Comparison of ENCODE assay signal across 9 mouse cellular contexts in the genomic region with DNA sequence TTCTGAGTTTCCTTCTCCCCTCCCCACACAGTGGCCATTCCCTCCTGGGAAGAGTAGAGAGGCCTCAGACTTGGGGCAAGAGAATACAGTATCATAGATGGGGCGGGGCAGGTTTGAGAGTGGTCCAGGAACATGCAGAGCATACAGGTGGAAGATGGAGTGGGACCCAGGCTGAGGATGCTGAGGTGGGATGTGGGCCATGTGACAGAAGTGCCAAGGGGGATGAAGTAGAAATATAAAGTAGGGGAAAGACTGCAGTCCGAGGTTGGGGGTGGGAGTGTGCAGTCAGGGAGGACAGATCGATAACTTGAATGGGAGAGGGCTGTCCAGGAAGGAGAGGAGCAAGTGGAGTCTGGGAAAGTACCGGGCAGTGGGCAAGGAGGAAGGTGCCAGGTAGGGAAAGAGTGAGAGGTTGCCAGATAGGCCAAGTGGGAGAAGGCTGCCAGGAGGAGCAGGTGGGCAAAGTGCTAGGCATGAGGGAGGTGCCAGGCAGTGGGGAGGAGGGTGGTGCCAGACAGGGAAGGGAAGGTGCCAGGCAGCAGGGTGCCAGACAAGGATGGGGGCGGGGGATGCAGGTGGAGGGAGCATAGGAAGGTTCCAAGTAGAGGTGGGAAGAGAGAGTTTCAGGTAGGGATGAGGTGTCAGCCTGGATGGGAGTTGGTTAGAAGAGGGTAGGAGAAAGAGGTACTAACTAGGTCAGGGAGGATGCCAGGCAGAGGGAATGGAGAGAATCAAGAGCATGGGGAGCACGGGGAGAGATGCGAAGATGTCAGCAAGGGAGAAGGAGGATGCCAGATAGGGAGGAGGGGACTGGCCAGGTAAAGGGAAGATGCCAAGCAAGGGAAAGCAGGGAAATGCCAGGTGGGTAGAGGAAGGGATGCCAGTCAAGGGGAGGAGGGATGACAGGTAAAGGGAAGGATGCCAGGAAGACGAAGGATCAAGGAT. TPM values are rescaled to one million over a fixed set of nuclear protein-coding genes. Genes with fewer than 3 reads are reported as not detected.
DNase-seq lines count a peak whose midpoint lies in the region; ATAC-seq and TF ChIP-seq lines count a peak whose summit lies in the region.
"Had no signal": no experiment of that assay in that cellular context is flagged by ENCODE, and none has a peak within 500 bp of the region (broad histone marks: within the 10 kb centered on the region; RNA-seq: fewer than 3 reads in every experiment).

No protein-coding gene starts in this region.

- no peaks in the 10 kb centered on the region for H3K9me3 ChIP-seq in hindbrain, embryonic 11.5 days (ENCODE audit: control insufficient read depth, low read length)
- H3K9me3 ChIP-seq in midbrain, postnatal 0 days (ENCODE audit: low read length), result no peaks in the 10 kb centered on the region

- no peak for DNase-seq in layer of hippocampus, adult 2 months (ENCODE audit: low spot score in 2 of 2)
- DNase-seq in layer of hippocampus, postnatal 10 days (ENCODE audit: low spot score in 2 of 2), result no peak
- DNase-seq in cerebellum, postnatal 10 days, result peak; percentile 96 to 97
- DNase-seq in hindbrain, embryonic 11.5 days (ENCODE audit: low spot score), result no peak
- no peak for DNase-seq in midbrain, postnatal 0 days (ENCODE audit: low spot score)
- no peak for DNase-seq in kidney, postnatal 14 days
- no peak for DNase-seq in spleen, postnatal 36 days (ENCODE audit: low spot score in 2 of 2)

- H3K27me3 ChIP-seq in hindbrain, embryonic 11.5 days (ENCODE audit: control insufficient read depth, insufficient read depth, low read length), result peaks cover 7% of the 10 kb centered on the region
- no peaks in the 10 kb centered on the region for H3K27me3 ChIP-seq in midbrain, postnatal 0 days (ENCODE audit: insufficient read depth, low read length)
- H3K27me3 ChIP-seq: Patski had no signal

- peak overlapping the region; percentile 94 for H3K27ac ChIP-seq in layer of hippocampus, adult 2 months
- no peak overlapping the region for H3K27ac ChIP-seq in hindbrain, embryonic 11.5 days (ENCODE audit: low read depth, low read length)
- peak overlapping the region; percentile 74 for H3K27ac ChIP-seq in midbrain, postnatal 0 days (ENCODE audit: low read depth, low read length)

- no peaks in the 10 kb centered on the region for H3K36me3 ChIP-seq in hindbrain, embryonic 11.5 days (ENCODE audit: control insufficient read depth, insufficient read depth, low read length)
- H3K36me3 ChIP-seq in midbrain, postnatal 0 days (ENCODE audit: insufficient read depth, low read length), result no peaks in the 10 kb centered on the region

- TF ChIP-seq CTCF in layer of hippocampus, adult 2 months (conservative IDR thresholded peaks at IDR 0.05), result no peak
- TF ChIP-seq CTCF in midbrain, postnatal 0 days (IDR thresholded peaks at IDR 0.05), result no peak

- ATAC-seq in hindbrain, embryonic 11.5 days (ENCODE audit: low FRiP score), result no peak
- peak; percentile 21; the same call in 1 of the 2 replicates for ATAC-seq in midbrain, postnatal 0 days (ENCODE audit: low FRiP score)
- no peak for ATAC-seq in inflammation-experienced regulatory T-cells, adult 6 months

- 42% methylated on average over 8 of the region's 8 CpGs for WGBS in hindbrain, embryonic 11.5 days
- 39% methylated on average over 8 of the region's 8 CpGs for WGBS in midbrain, postnatal 0 days

- H3K4me2 ChIP-seq in hindbrain, embryonic 11.5 days (replicated peaks; ENCODE audit: low read depth, low read length), result peak overlapping the region; percentile 85; the same call in 1 of the 2 replicates
- peak overlapping the region; percentile 78 for H3K4me2 ChIP-seq in midbrain, postnatal 0 days (ENCODE audit: low read depth, low read length, poor library complexity, severe bottlenecking)

- peak overlapping the region; percentile 79; the same call in 1 of the 2 replicates for H3K9ac ChIP-seq in hindbrain, embryonic 11.5 days (ENCODE audit: low read depth, low read length)
- H3K9ac ChIP-seq in midbrain, postnatal 0 days (replicated peaks; ENCODE audit: low read length, poor library complexity, severe bottlenecking), result peak overlapping the region; percentile 84

- H3K4me3 ChIP-seq in layer of hippocampus, adult 2 months, result peak overlapping the region; percentile 55
- H3K4me3 ChIP-seq in hindbrain, embryonic 11.5 days (ENCODE audit: low read depth, low read length), result peak overlapping the region; percentile 51
- H3K4me3 ChIP-seq in midbrain, postnatal 0 days (ENCODE audit: low read depth, low read length), result peak overlapping the region; percentile 66

- H3K4me1 ChIP-seq in hindbrain, embryonic 11.5 days (replicated peaks; ENCODE audit: control insufficient read depth, insufficient read depth, low read length), result no peaks in the 10 kb centered on the region
- peaks cover 14% of the 10 kb centered on the region; the same call in 1 of the 2 replicates for H3K4me1 ChIP-seq in midbrain, postnatal 0 days (ENCODE audit: insufficient read depth, low read length)

RNA-seq across cellular contexts. Expression of a gene that starts 0.9 kb away (rescaled TPM):
- 10 to 100 TPM; 88.7 to 90.9 TPM for total RNA-seq in layer of hippocampus, adult 2 months (2021)
- total RNA-seq in layer of hippocampus, postnatal 10 days (2021), result 100 to 1,000 TPM; 136 to 148 TPM
- 42.3 and 45.9 TPM in 2 replicates for polyA plus RNA-seq in hindbrain, embryonic 11.5 days (2014; fragmentation: Nextera tagmentation; extraction: Ambion mirVana)
- 279 and 347 TPM in 2 replicates for total RNA-seq in midbrain, postnatal 0 days (2014; rRNA removed)
- polyA plus RNA-seq in midbrain, postnatal 0 days (2015; fragmentation: Nextera tagmentation; extraction: Ambion mirVana), result 187 and 189 TPM in 2 replicates
- polyA plus RNA-seq in inflammation-experienced regulatory T-cells, adult 6 months (2017; shearing (Covaris generic)), result 1 to 10 TPM in 1 of 3 experiments, under 1 TPM in 2; 0.50 to 1.9 (median 0.69) TPM

RNA-seq across cellular contexts. Expression of a gene that starts 36.8 kb away (rescaled TPM):
- total RNA-seq in layer of hippocampus, adult 2 months (2021), result 10 to 100 TPM; 63.6 to 66.7 TPM
- total RNA-seq in layer of hippocampus, postnatal 10 days (2021), result 10 to 100 TPM; 54.6 to 64.1 TPM
- 8.6 and 8.7 TPM in 2 replicates for polyA plus RNA-seq in hindbrain, embryonic 11.5 days (2014; fragmentation: Nextera tagmentation; extraction: Ambion mirVana)
- total RNA-seq in midbrain, postnatal 0 days (2014; rRNA removed), result 31.3 and 32.8 TPM in 2 replicates
- polyA plus RNA-seq in midbrain, postnatal 0 days (2015; fragmentation: Nextera tagmentation; extraction: Ambion mirVana), result 25.5 and 26.3 TPM in 2 replicates
- 10 to 100 TPM in 2 of 3 experiments, 1 to 10 TPM in 1; 8.5 to 12.9 (median 10.0) TPM for polyA plus RNA-seq in inflammation-experienced regulatory T-cells, adult 6 months (2017; shearing (Covaris generic))

RNA-seq across cellular contexts. Expression of a gene that starts 46.0 kb away (rescaled TPM):
- total RNA-seq in layer of hippocampus, adult 2 months (2021), result 10 to 100 TPM; 75.9 to 81.4 TPM
- 10 to 100 TPM; 53.2 to 57.3 TPM for total RNA-seq in layer of hippocampus, postnatal 10 days (2021)
- polyA plus RNA-seq in hindbrain, embryonic 11.5 days (2014; fragmentation: Nextera tagmentation; extraction: Ambion mirVana), result 121 and 136 TPM in 2 replicates
- total RNA-seq in midbrain, postnatal 0 days (2014; rRNA removed), result 55.9 and 57.0 TPM in 2 replicates
- polyA plus RNA-seq in midbrain, postnatal 0 days (2015; fragmentation: Nextera tagmentation; extraction: Ambion mirVana), result 58.2 and 62.3 TPM in 2 replicates
- polyA plus RNA-seq in inflammation-experienced regulatory T-cells, adult 6 months (2017; shearing (Covaris generic)), result 10 to 100 TPM; 52.1 to 67.7 (median 61.3) TPM

Comparison
In these comparisons a context has a peak if more than half of its experiments do, and no peak if none do; other contexts are left out.
1. DNase-seq: peak in cerebellum, postnatal 10 days (2 of 2); none in layer of hippocampus, adult 2 months (0 of 2), layer of hippocampus, postnatal 10 days (0 of 2), hindbrain, embryonic 11.5 days (single experiment), midbrain, postnatal 0 days (single experiment), kidney, postnatal 14 days (single experiment) and spleen, postnatal 36 days (0 of 2).
2. Peak in every context shown above with its lines, with median percentiles within 50 percentile points of each other: H3K4me3 ChIP-seq.